Mouse (Mus musculus) forebrain, postnatal 0 days (tissue): Measurements from ENCODE around the gene Sh3tc1. TPM values are rescaled to one million over a fixed set of nuclear protein-coding genes. Genes with fewer than 3 reads are reported as not detected.

Experiments used
- ATAC-seq: fragments of 200-750 bp; cut with Nextera tagmentation; 2 replicates; pipeline ENCODE4 v1.8.0; 2017; ENCODE audit warnings: mild to moderate bottlenecking, moderate library complexity
- DNase-seq: peaks from one replicate; pipeline ENCODE4 v3.0.0-alpha.2; 2015
- H3K27ac ChIP-seq: fragments of 300-500 bp; sonication (generic); 2 replicates; pipeline ENCODE4 v1.5.1; 2014; ENCODE audit warnings: low read depth, mild to moderate bottlenecking, antibody characterized with exemption, low read length, moderate library complexity, mixed read lengths
- H3K27me3 ChIP-seq: fragments of 300-500 bp; sonication (generic); 2 replicates; pipeline ENCODE4 v1.6.1; 2014; ENCODE audit warnings: mild to moderate bottlenecking, low read length, mixed read lengths; ENCODE audit not compliant: insufficient read depth
- H3K36me3 ChIP-seq: fragments of 300-500 bp; sonication (generic); 2 replicates; pipeline ENCODE4 v1.6.1; 2014; ENCODE audit warnings: mild to moderate bottlenecking, moderate library complexity; ENCODE audit not compliant: insufficient read depth
- H3K4me1 ChIP-seq: fragments of 300-500 bp; sonication (generic); 2 replicates; pipeline ENCODE4 v1.6.1; 2014; ENCODE audit warnings: antibody characterized with exemption; ENCODE audit not compliant: insufficient read depth
- H3K4me2 ChIP-seq: fragments of 300-500 bp; sonication (generic); 2 replicates; pipeline ENCODE4 v1.6.1; 2014; ENCODE audit warnings: low read depth, mild to moderate bottlenecking, moderate library complexity
- H3K4me3 ChIP-seq: fragments of 300-500 bp; sonication (generic); 2 replicates; pipeline ENCODE4 v1.5.1; 2014; ENCODE audit warnings: low read depth, low read length, mixed read lengths
- H3K9ac ChIP-seq: fragments of 300-500 bp; sonication (generic); 2 replicates; pipeline ENCODE4 v1.6.1; 2014; ENCODE audit warnings: mild to moderate bottlenecking
- H3K9me3 ChIP-seq: fragments of 300-500 bp; sonication (generic); 2 replicates; pipeline ENCODE4 v1.6.1; 2016; ENCODE audit warnings: low read length
- CTCF ChIP-seq: sonication (generic); IDR thresholded peaks from 2 replicates; pipeline ENCODE4 v1.5.1; 2016; ENCODE audit warnings: antibody characterized with exemption, control low read depth, low read depth
- WGBS: fragments of 180-500 bp; shearing (Covaris S2); extraction: QIAGEN DNeasy Blood & Tissue Kit; methylation state at CpG from one replicate; pipeline ENCODE4 v1.1.7; 2014; 5-methylcytosine and 5-hydroxymethylcytosine counted together
- polyA plus RNA-seq: library from polyadenylated mRNA; unstranded; fragments of >200 nt; fragmentation: Nextera tagmentation; extraction: Ambion mirVana; gene quantifications from 2 replicates; pipeline ENCODE4 v1.2.1, GENCODE M21; 2015
- total RNA-seq: library from RNA; depleted of rRNA; stranded (reverse); fragments of >200 nt; gene quantifications from 2 replicates; pipeline ENCODE4 v1.2.3, GENCODE M21; 2014

Gene Sh3tc1
- total and polyA plus RNA-seq, 2 experiments from 2014 or later, result 1.2 to 2.8 TPM

GRCm38 (mm10) chr5:35730552-35730951 lies 9.2 kb downstream of the Sh3tc1 start:
- H3K4me1 ChIP-seq, result no peaks in the 10 kb centered on the region
- no peak for TF ChIP-seq CTCF
- WGBS, result 75% methylated on average over 1 of the region's 1 CpGs

GRCm38 (mm10) chr5:35729844-35730243 lies 9.9 kb downstream of the Sh3tc1 start:
- WGBS, result 69% methylated on average over 3 of the region's 3 CpGs
- Histone ChIP-seq H3K36me3 (no peaks in the 10 kb centered on the region), H3K27me3 (no peaks in the 10 kb centered on the region), H3K9ac (no peak overlapping the region), H3K4me3 (no peak overlapping the region), H3K27ac (no peak overlapping the region), H3K9me3 (no peaks in the 10 kb centered on the region), H3K4me1 (no peaks in the 10 kb centered on the region), H3K4me2 (no peak overlapping the region)
- ATAC-seq (no peak), DNase-seq (no peak)
- TF ChIP-seq CTCF, result no peak

More at GRCm38 (mm10) chr5:35730552-35730951, 9.2 kb downstream of the Sh3tc1 start:
- Histone ChIP-seq H3K4me2 (no peak overlapping the region), H3K9ac (no peak overlapping the region), H3K27me3 (no peaks in the 10 kb centered on the region), H3K36me3 (no peaks in the 10 kb centered on the region), H3K9me3 (no peaks in the 10 kb centered on the region), H3K27ac (no peak overlapping the region), H3K4me3 (no peak overlapping the region)
- DNase-seq (no peak), ATAC-seq (no peak)

- H3K27ac ChIP-seq, result no peak overlapping the region
- H3K9ac ChIP-seq, result no peak overlapping the region
- TF ChIP-seq CTCF, result no peak
- no peaks in the 10 kb centered on the region for H3K36me3 ChIP-seq
- no peak overlapping the region for H3K4me3 ChIP-seq
- no peaks in the 10 kb centered on the region for H3K4me1 ChIP-seq
- 70% methylated on average over 11 of the region's 11 CpGs for WGBS
- DNase-seq (no peak), ATAC-seq (no peak; the same call in 1 of the 2 replicates)
- H3K4me2 ChIP-seq, result no peak overlapping the region
- H3K27me3 ChIP-seq, result no peaks in the 10 kb centered on the region
- no peaks in the 10 kb centered on the region for H3K9me3 ChIP-seq
Measured at GRCm38 (mm10) chr5:35728957-35729460, 10.8 kb downstream of the Sh3tc1 start.

- H3K9me3 ChIP-seq, result no peaks in the 10 kb centered on the region
- H3K4me3 ChIP-seq, result no peak overlapping the region
- ATAC-seq (no peak), DNase-seq (no peak)
- H3K27me3 ChIP-seq, result no peaks in the 10 kb centered on the region
- H3K4me1 ChIP-seq, result no peaks in the 10 kb centered on the region
- 83% methylated on average over 12 of the region's 12 CpGs for WGBS
- no peaks in the 10 kb centered on the region for H3K36me3 ChIP-seq
- H3K9ac ChIP-seq, result no peak overlapping the region
- H3K4me2 ChIP-seq, result no peak overlapping the region
- no peak overlapping the region for H3K27ac ChIP-seq
- no peak for TF ChIP-seq CTCF
Measured at GRCm38 (mm10) chr5:35728344-35728956, 11.3 kb downstream of the Sh3tc1 start.

GRCm38 (mm10) chr5:35727447-35727846 lies 12.3 kb downstream of the Sh3tc1 start:
- Histone ChIP-seq H3K4me2 (no peak overlapping the region), H3K9me3 (no peaks in the 10 kb centered on the region), H3K36me3 (no peaks in the 10 kb centered on the region), H3K9ac (no peak overlapping the region), H3K27me3 (no peaks in the 10 kb centered on the region), H3K4me3 (no peak overlapping the region), H3K27ac (no peak overlapping the region), H3K4me1 (no peaks in the 10 kb centered on the region)
- TF ChIP-seq CTCF, result no peak
- 88% methylated on average over 5 of the region's 5 CpGs for WGBS
- no peak for ATAC-seq
- no peak for DNase-seq

GRCm38 (mm10) chr5:35725840-35726239 lies 13.9 kb downstream of the Sh3tc1 start:
- WGBS, result 83% methylated on average over 3 of the region's 3 CpGs
- TF ChIP-seq CTCF, result no peak
- DNase-seq, result no peak
- no peaks in the 10 kb centered on the region for H3K9me3 ChIP-seq
- no peaks in the 10 kb centered on the region for H3K4me1 ChIP-seq
- no peak overlapping the region for H3K27ac ChIP-seq
- H3K4me3 ChIP-seq, result no peak overlapping the region
- H3K9ac ChIP-seq, result no peak overlapping the region
- no peak overlapping the region for H3K4me2 ChIP-seq
- H3K36me3 ChIP-seq, result no peaks in the 10 kb centered on the region
- ATAC-seq, result no peak
- no peaks in the 10 kb centered on the region for H3K27me3 ChIP-seq

- Histone ChIP-seq H3K27me3 (no peaks in the 10 kb centered on the region), H3K4me2 (no peak overlapping the region), H3K27ac (no peak overlapping the region), H3K36me3 (no peaks in the 10 kb centered on the region), H3K9ac (no peak overlapping the region), H3K9me3 (no peaks in the 10 kb centered on the region), H3K4me3 (no peak overlapping the region), H3K4me1 (no peaks in the 10 kb centered on the region)
- 82% methylated on average over 5 of the region's 5 CpGs for WGBS
- no peak for ATAC-seq
- TF ChIP-seq CTCF, result no peak
- DNase-seq, result no peak
Measured at GRCm38 (mm10) chr5:35723900-35724299, 15.9 kb downstream of the Sh3tc1 start.
